In genomic region chr10:117668546-117669300, GRCm38 (mm10) we compare ENCODE assay signal across 18 mouse cellular contexts. TPM values are rescaled to one million over a fixed set of nuclear protein-coding genes. Genes with fewer than 3 reads are reported as not detected.
DNase-seq lines count a peak whose midpoint lies in the region; ATAC-seq and TF ChIP-seq lines count a peak whose summit lies in the region.
"Had no signal": no experiment of that assay in that cellular context is flagged by ENCODE, and none has a peak within 500 bp of the region (broad histone marks: within the 10 kb centered on the region; RNA-seq: fewer than 3 reads in every experiment).

No protein-coding gene starts in this region.

- H3K9me3 ChIP-seq in embryonic facial prominence, embryonic 12.5 days = no peaks in the 10 kb centered on the region
- H3K9me3 ChIP-seq in embryonic facial prominence, embryonic 10.5 days = no peaks in the 10 kb centered on the region
- no peaks in the 10 kb centered on the region for H3K9me3 ChIP-seq in intestine, embryonic 15.5 days
- no peaks in the 10 kb centered on the region for H3K9me3 ChIP-seq in limb, embryonic 13.5 days
- H3K9me3 ChIP-seq in stomach, postnatal 0 days (ENCODE audit: control insufficient read depth, low read length) = no peaks in the 10 kb centered on the region
- H3K9me3 ChIP-seq in midbrain, embryonic 16.5 days (replicated peaks; ENCODE audit: control insufficient read depth, low read length, poor library complexity, severe bottlenecking) = no peaks in the 10 kb centered on the region
- H3K9me3 ChIP-seq: forebrain, embryonic 12.5 days; heart, embryonic 15.5 days; neural tube, embryonic 15.5 days had no signal

- H3K27me3 ChIP-seq in embryonic facial prominence, embryonic 12.5 days = no peaks in the 10 kb centered on the region
- H3K27me3 ChIP-seq in embryonic facial prominence, embryonic 10.5 days (replicated peaks; ENCODE audit: low read depth, poor library complexity, severe bottlenecking) = no peaks in the 10 kb centered on the region
- H3K27me3 ChIP-seq in intestine, embryonic 15.5 days (replicated peaks) = no peaks in the 10 kb centered on the region
- H3K27me3 ChIP-seq in limb, embryonic 13.5 days = no peaks in the 10 kb centered on the region
- H3K27me3 ChIP-seq in stomach, postnatal 0 days (ENCODE audit: control insufficient read depth, insufficient read depth, low read length) = no peaks in the 10 kb centered on the region
- H3K27me3 ChIP-seq in midbrain, embryonic 16.5 days (ENCODE audit: control insufficient read depth, insufficient read depth, low read depth, low read length) = no peaks in the 10 kb centered on the region
- H3K27me3 ChIP-seq: heart, embryonic 15.5 days; neural tube, embryonic 15.5 days had no signal

- no peaks in the 10 kb centered on the region for H3K36me3 ChIP-seq in embryonic facial prominence, embryonic 12.5 days
- H3K36me3 ChIP-seq in embryonic facial prominence, embryonic 10.5 days (replicated peaks) = no peaks in the 10 kb centered on the region
- H3K36me3 ChIP-seq in intestine, embryonic 15.5 days = no peaks in the 10 kb centered on the region
- no peaks in the 10 kb centered on the region for H3K36me3 ChIP-seq in limb, embryonic 13.5 days
- H3K36me3 ChIP-seq in stomach, postnatal 0 days (ENCODE audit: control insufficient read depth, insufficient read depth, low read length) = no peaks in the 10 kb centered on the region
- no peaks in the 10 kb centered on the region for H3K36me3 ChIP-seq in midbrain, embryonic 16.5 days (ENCODE audit: control insufficient read depth, insufficient read depth, low read length)
- H3K36me3 ChIP-seq: forebrain, embryonic 12.5 days; heart, embryonic 15.5 days; neural tube, embryonic 15.5 days had no signal

- peaks cover 19% of the 10 kb centered on the region for H3K4me1 ChIP-seq in embryonic facial prominence, embryonic 12.5 days
- H3K4me1 ChIP-seq in embryonic facial prominence, embryonic 10.5 days = peaks cover 27% of the 10 kb centered on the region
- H3K4me1 ChIP-seq in intestine, embryonic 15.5 days (replicated peaks) = no peaks in the 10 kb centered on the region; the same call in none of the 2 replicates
- H3K4me1 ChIP-seq in limb, embryonic 13.5 days = peaks cover 42% of the 10 kb centered on the region
- 0 out of 2 replicates have a peak, but pooled peaks cover 2% of the 10 kb centered on the region for H3K4me1 ChIP-seq in stomach, postnatal 0 days (replicated peaks; ENCODE audit: control insufficient read depth, insufficient read depth)
- H3K4me1 ChIP-seq in midbrain, embryonic 16.5 days (ENCODE audit: control insufficient read depth, insufficient read depth, low read length) = no peaks in the 10 kb centered on the region

- DNase-seq in embryonic facial prominence, embryonic 10.5 days (ENCODE audit: low spot score) = no peak
- no peak for DNase-seq in stomach, postnatal 0 days (ENCODE audit: low spot score)
- DNase-seq: cerebellum, adult 8-10 months; cerebellum, postnatal 36 days; heart, postnatal 4 days; thymus, postnatal 25 days had no signal

- WGBS in embryonic facial prominence, embryonic 12.5 days = 79% methylated on average over 10 of the region's 10 CpGs
- 86% methylated on average over 10 of the region's 10 CpGs for WGBS in embryonic facial prominence, embryonic 10.5 days
- WGBS in intestine, embryonic 15.5 days = 73% methylated on average over 10 of the region's 10 CpGs
- WGBS in limb, embryonic 13.5 days = 58% methylated on average over 10 of the region's 10 CpGs
- WGBS in stomach, postnatal 0 days = 71% methylated on average over 10 of the region's 10 CpGs
- WGBS in midbrain, embryonic 16.5 days = 93% methylated on average over 10 of the region's 10 CpGs

- H3K9ac ChIP-seq in embryonic facial prominence, embryonic 12.5 days = no peak overlapping the region
- H3K9ac ChIP-seq in intestine, embryonic 15.5 days = no peak overlapping the region
- H3K9ac ChIP-seq in limb, embryonic 13.5 days = no peak overlapping the region
- H3K9ac ChIP-seq in stomach, postnatal 0 days (ENCODE audit: low read length) = no peak overlapping the region
- no peak overlapping the region for H3K9ac ChIP-seq in midbrain, embryonic 16.5 days (ENCODE audit: low read depth, low read length)
- H3K9ac ChIP-seq: forebrain, embryonic 12.5 days; heart, embryonic 15.5 days; hindbrain, embryonic 14.5 days; neural tube, embryonic 15.5 days had no signal

- H3K4me2 ChIP-seq in embryonic facial prominence, embryonic 12.5 days (replicated peaks) = no peak overlapping the region
- H3K4me2 ChIP-seq in intestine, embryonic 15.5 days (replicated peaks) = no peak overlapping the region
- 0 out of 2 replicates have a peak overlapping the region, but pooled peaks have one; percentile 14 for H3K4me2 ChIP-seq in limb, embryonic 13.5 days (replicated peaks)
- H3K4me2 ChIP-seq in stomach, postnatal 0 days (replicated peaks; ENCODE audit: low read depth) = no peak overlapping the region
- H3K4me2 ChIP-seq in midbrain, embryonic 16.5 days (ENCODE audit: low read length) = no peak overlapping the region
- H3K4me2 ChIP-seq: forebrain, embryonic 12.5 days; heart, embryonic 15.5 days; hindbrain, embryonic 14.5 days; midbrain, embryonic 11.5 days; neural tube, embryonic 15.5 days had no signal

- no peak for TF ChIP-seq EP300 in stomach, postnatal 0 days (optimal IDR thresholded peaks at IDR 0.05)

- ATAC-seq in embryonic facial prominence, embryonic 12.5 days (ENCODE audit: insufficient number of reproducible peaks, insufficient read depth, low FRiP score, low TSS enrichment) = no peak
- ATAC-seq in intestine, embryonic 15.5 days = no peak
- ATAC-seq in limb, embryonic 13.5 days (ENCODE audit: low FRiP score, low read depth) = no peak
- ATAC-seq in stomach, postnatal 0 days (ENCODE audit: low FRiP score, low TSS enrichment) = no peak
- ATAC-seq in megakaryocyte-erythroid progenitor cell, adult 5-6 weeks (replicated peaks; ENCODE audit: low FRiP score, low TSS enrichment, poor library complexity, severe bottlenecking) = no peak
- ATAC-seq in midbrain, embryonic 16.5 days = no peak
- ATAC-seq: inflammation-experienced regulatory T-cells, adult 6 months had no signal

- H3K4me3 ChIP-seq in embryonic facial prominence, embryonic 12.5 days = no peak overlapping the region
- no peak overlapping the region for H3K4me3 ChIP-seq in embryonic facial prominence, embryonic 10.5 days
- no peak overlapping the region for H3K4me3 ChIP-seq in intestine, embryonic 15.5 days (replicated peaks)
- H3K4me3 ChIP-seq in limb, embryonic 13.5 days = no peak overlapping the region
- no peak overlapping the region for H3K4me3 ChIP-seq in stomach, postnatal 0 days (ENCODE audit: low read depth, low read length)
- no peak overlapping the region for H3K4me3 ChIP-seq in midbrain, embryonic 16.5 days (ENCODE audit: low read depth, low read length)
- H3K4me3 ChIP-seq: forebrain, embryonic 12.5 days; gastrocnemius, adult 2 months; heart, embryonic 15.5 days; neural tube, embryonic 15.5 days had no signal

- no peak for TF ChIP-seq CTCF in stomach, postnatal 0 days (IDR thresholded peaks at IDR 0.05; ENCODE audit: low read depth)

- peak overlapping the region; percentile 65 for H3K27ac ChIP-seq in embryonic facial prominence, embryonic 12.5 days
- no peak overlapping the region for H3K27ac ChIP-seq in embryonic facial prominence, embryonic 10.5 days (replicated peaks)
- peak overlapping the region; percentile 10; the same call in 1 of the 2 replicates for H3K27ac ChIP-seq in intestine, embryonic 15.5 days
- peak overlapping the region; percentile 83 for H3K27ac ChIP-seq in limb, embryonic 13.5 days
- peak overlapping the region; percentile 73; the same call in 1 of the 2 replicates for H3K27ac ChIP-seq in stomach, postnatal 0 days (replicated peaks)
- no peak overlapping the region for H3K27ac ChIP-seq in midbrain, embryonic 16.5 days (ENCODE audit: low read length)
- H3K27ac ChIP-seq: forebrain, embryonic 12.5 days; gastrocnemius, adult 2 months; heart, embryonic 15.5 days; hindbrain, embryonic 14.5 days; neural tube, embryonic 15.5 days had no signal

RNA-seq across cellular contexts. Expression of gene Cpm, which starts 39.4 kb away (rescaled TPM):
- polyA plus RNA-seq in embryonic facial prominence, embryonic 12.5 days (2016; fragmentation: Nextera tagmentation; extraction: Ambion mirVana) = 19.3 and 20.4 TPM in 2 replicates
- 8.3 and 11.6 TPM in 2 replicates for polyA plus RNA-seq in embryonic facial prominence, embryonic 10.5 days (2016; fragmentation: Nextera tagmentation; extraction: Ambion mirVana)
- 44.4 and 50.7 TPM in 2 replicates for polyA plus RNA-seq in intestine, embryonic 15.5 days (2015; fragmentation: Nextera tagmentation; extraction: Ambion mirVana)
- polyA plus RNA-seq in limb, embryonic 13.5 days (2015; fragmentation: Nextera tagmentation; extraction: Ambion mirVana) = 40.5 and 42.8 TPM in 2 replicates
- polyA plus RNA-seq in stomach, postnatal 0 days (2015; fragmentation: Nextera tagmentation; extraction: Ambion mirVana) = 22.9 and 26.6 TPM in 2 replicates
- 0.85 and 0.94 TPM in 2 replicates for total RNA-seq in megakaryocyte-erythroid progenitor cell, adult 5-6 weeks (2014; fragmentation: Nextera tagmentation)
- total RNA-seq in megakaryocyte-erythroid progenitor cell, adult 5-6 weeks (2017) = not detected in 2 replicates
- 13.5 and 14.3 TPM in 2 replicates for polyA plus RNA-seq in midbrain, embryonic 16.5 days (2015; fragmentation: Nextera tagmentation; extraction: Ambion mirVana)

RNA-seq across cellular contexts. Expression of gene Mdm2, which starts 41.8 kb away (rescaled TPM):
- 55.0 and 55.9 TPM in 2 replicates for polyA plus RNA-seq in embryonic facial prominence, embryonic 12.5 days (2016; fragmentation: Nextera tagmentation; extraction: Ambion mirVana)
- polyA plus RNA-seq in embryonic facial prominence, embryonic 10.5 days (2016; fragmentation: Nextera tagmentation; extraction: Ambion mirVana) = 58.9 and 64.4 TPM in 2 replicates
- polyA plus RNA-seq in intestine, embryonic 15.5 days (2015; fragmentation: Nextera tagmentation; extraction: Ambion mirVana) = 34.0 and 35.1 TPM in 2 replicates
- 47.3 and 49.5 TPM in 2 replicates for polyA plus RNA-seq in limb, embryonic 13.5 days (2015; fragmentation: Nextera tagmentation; extraction: Ambion mirVana)
- polyA plus RNA-seq in stomach, postnatal 0 days (2015; fragmentation: Nextera tagmentation; extraction: Ambion mirVana) = 14.8 and 17.6 TPM in 2 replicates
- 43.6 and 58.8 TPM in 2 replicates for total RNA-seq in megakaryocyte-erythroid progenitor cell, adult 5-6 weeks (2014; fragmentation: Nextera tagmentation)
- total RNA-seq in megakaryocyte-erythroid progenitor cell, adult 5-6 weeks (2017) = 45.6 and 63.7 TPM in 2 replicates
- polyA plus RNA-seq in midbrain, embryonic 16.5 days (2015; fragmentation: Nextera tagmentation; extraction: Ambion mirVana) = 53.1 and 55.7 TPM in 2 replicates

Comparison
In these comparisons a context has a peak if more than half of its experiments do, and no peak if none do; other contexts are left out.
1. H3K27ac ChIP-seq: peak in embryonic facial prominence, embryonic 12.5 days (single experiment), intestine, embryonic 15.5 days (single experiment), limb, embryonic 13.5 days (single experiment) and stomach, postnatal 0 days (single experiment); none in embryonic facial prominence, embryonic 10.5 days (single experiment) and midbrain, embryonic 16.5 days (single experiment).